Mouse (Mus musculus): Measurements from ENCODE around the gene Arhgdig. TPM values are rescaled to one million over a fixed set of nuclear protein-coding genes. Genes with fewer than 3 reads are reported as not detected.
"Not testable (repeated sequence)": the region's sequence is repeated elsewhere in the genome, so short reads cannot be mapped to it uniquely, and the experiment has no call there.

Gene Arhgdig
- total RNA-seq, 1 experiment: 15.0 TPM

GRCm38 (mm10) chr17:26175248-26175647 lies 32.3 kb downstream of the Arhgdig start:
- H3K4me3 ChIP-seq (ENCODE audit: insufficient read depth in 1 of 2, low read depth in 1 of 2, low read length in 2 of 2, poor library complexity in 1 of 2, severe bottlenecking in 1 of 2); DNase-seq (ENCODE audit: low read depth, low spot score); H3K36me3 ChIP-seq (ENCODE audit: control insufficient read depth, insufficient read depth, low read length, poor library complexity, severe bottlenecking); H3K27ac ChIP-seq (ENCODE audit: insufficient read depth, low read depth, low read length, poor library complexity, severe bottlenecking); H3K9ac ChIP-seq (ENCODE audit: insufficient read depth, low read depth, low read length, poor library complexity, severe bottlenecking); H3K4me1 ChIP-seq (ENCODE audit: control insufficient read depth in 2 of 2, insufficient read depth in 2 of 2, low read length in 2 of 2, poor library complexity in 1 of 2); H3K9me3 ChIP-seq (ENCODE audit: control insufficient read depth, insufficient read depth, low read depth, low read length); in situ Hi-C loops (cut with MboI; ENCODE audit: low sequenced_read_pairs in 2 of 2, unreplicated experiment in 2 of 2): not testable (repeated sequence)
- TF ChIP-seq MAFK (IDR thresholded peaks at IDR 0.05; ENCODE audit: insufficient read depth, low read depth, low read length): peak; percentile 64

DNA sequence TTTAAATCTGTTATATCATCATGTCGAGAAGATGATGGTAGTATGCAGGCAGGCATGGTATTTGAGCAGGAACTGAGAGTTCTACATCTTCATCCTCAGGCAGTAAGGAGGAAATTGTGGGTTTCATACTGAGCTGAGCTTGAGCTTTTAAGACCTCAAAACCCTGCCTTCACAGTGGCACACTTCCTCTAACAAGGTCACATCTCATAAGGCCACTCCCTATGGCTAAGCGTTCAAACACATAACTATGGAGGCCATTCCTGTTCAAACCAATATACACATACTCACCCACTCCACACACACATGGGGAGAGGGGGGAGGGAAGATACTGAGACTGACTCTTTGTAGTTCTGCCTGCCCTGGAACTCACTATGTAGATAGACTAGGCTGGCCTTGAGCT lies 39.5 kb downstream of the Arhgdig start:
- Histone ChIP-seq H3K36me3 (ENCODE audit: control insufficient read depth, insufficient read depth, low read length, poor library complexity, severe bottlenecking) (peaks cover 2% of the 10 kb centered on the region; the same call in 1 of the 2 replicates), H3K4me1 (ENCODE audit: control insufficient read depth in 2 of 2, insufficient read depth in 2 of 2, low read length in 2 of 2, poor library complexity in 1 of 2) (no peaks in the 10 kb centered on the region), H3K4me3 (ENCODE audit: insufficient read depth in 1 of 2, low read depth in 1 of 2, low read length in 2 of 2, poor library complexity in 1 of 2, severe bottlenecking in 1 of 2) (no peak overlapping the region), H3K9me3 (ENCODE audit: control insufficient read depth, insufficient read depth, low read depth, low read length) (no peaks in the 10 kb centered on the region), H3K9ac (ENCODE audit: insufficient read depth, low read depth, low read length, poor library complexity, severe bottlenecking) (no peak overlapping the region), H3K27ac (ENCODE audit: insufficient read depth, low read depth, low read length, poor library complexity, severe bottlenecking) (no peak overlapping the region)
- TF ChIP-seq HCFC1 (IDR thresholded peaks at IDR 0.05; ENCODE audit: borderline replicate concordance, insufficient read depth, low read length) (no peak), MAFK (IDR thresholded peaks at IDR 0.05; ENCODE audit: insufficient read depth, low read depth, low read length) (no peak)
- in situ Hi-C loops (cut with MboI; ENCODE audit: low sequenced_read_pairs in 2 of 2, unreplicated experiment in 2 of 2): no loop called here
- no peak for DNase-seq (ENCODE audit: low read depth, low spot score)

DNA sequence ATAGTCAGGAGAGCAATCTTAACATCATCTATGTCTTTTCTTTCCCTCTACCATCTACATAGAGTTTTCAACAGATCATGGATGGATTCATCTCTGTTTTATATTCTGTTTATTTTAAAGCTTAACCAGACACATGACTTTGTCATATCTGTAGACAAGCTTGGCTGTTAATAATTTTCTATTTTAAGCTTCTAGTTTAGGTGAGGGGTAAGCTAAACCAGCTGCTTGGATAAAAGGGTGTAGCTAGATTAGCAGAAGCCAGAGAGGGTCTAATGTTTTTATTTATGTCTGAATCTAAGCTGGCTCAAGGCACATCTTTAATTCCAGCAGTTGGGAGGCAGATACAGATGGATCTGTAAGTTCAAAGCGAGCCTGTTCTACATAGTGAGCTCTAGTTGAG lies 44.9 kb downstream of the Arhgdig start:
- Histone ChIP-seq H3K9me3 (ENCODE audit: control insufficient read depth, insufficient read depth, low read depth, low read length) (no peaks in the 10 kb centered on the region), H3K27ac (ENCODE audit: insufficient read depth, low read depth, low read length, poor library complexity, severe bottlenecking) (no peak overlapping the region), H3K9ac (ENCODE audit: insufficient read depth, low read depth, low read length, poor library complexity, severe bottlenecking) (no peak overlapping the region), H3K4me3 (ENCODE audit: insufficient read depth in 1 of 2, low read depth in 1 of 2, low read length in 2 of 2, poor library complexity in 1 of 2, severe bottlenecking in 1 of 2) (no peak overlapping the region), H3K4me1 (ENCODE audit: control insufficient read depth in 2 of 2, insufficient read depth in 2 of 2, low read length in 2 of 2, poor library complexity in 1 of 2) (no peaks in the 10 kb centered on the region), H3K36me3 (ENCODE audit: control insufficient read depth, insufficient read depth, low read length, poor library complexity, severe bottlenecking) (peaks cover 2% of the 10 kb centered on the region; the same call in 1 of the 2 replicates)
- TF ChIP-seq ZNF384 (IDR thresholded peaks at IDR 0.05; ENCODE audit: low read depth, low read length) (no peak), MAFK (IDR thresholded peaks at IDR 0.05; ENCODE audit: insufficient read depth, low read depth, low read length) (no peak), ZC3H11A (IDR thresholded peaks at IDR 0.05; ENCODE audit: borderline replicate concordance, low read depth, low read length) (no peak), CHD2 (IDR thresholded peaks at IDR 0.05; ENCODE audit: low read depth, low read length) (no peak), HCFC1 (IDR thresholded peaks at IDR 0.05; ENCODE audit: borderline replicate concordance, insufficient read depth, low read length) (no peak)
- DNase-seq (ENCODE audit: low read depth, low spot score): no peak
- in situ Hi-C loops (cut with MboI; ENCODE audit: low sequenced_read_pairs in 2 of 2, unreplicated experiment in 2 of 2): no loop called here

DNA sequence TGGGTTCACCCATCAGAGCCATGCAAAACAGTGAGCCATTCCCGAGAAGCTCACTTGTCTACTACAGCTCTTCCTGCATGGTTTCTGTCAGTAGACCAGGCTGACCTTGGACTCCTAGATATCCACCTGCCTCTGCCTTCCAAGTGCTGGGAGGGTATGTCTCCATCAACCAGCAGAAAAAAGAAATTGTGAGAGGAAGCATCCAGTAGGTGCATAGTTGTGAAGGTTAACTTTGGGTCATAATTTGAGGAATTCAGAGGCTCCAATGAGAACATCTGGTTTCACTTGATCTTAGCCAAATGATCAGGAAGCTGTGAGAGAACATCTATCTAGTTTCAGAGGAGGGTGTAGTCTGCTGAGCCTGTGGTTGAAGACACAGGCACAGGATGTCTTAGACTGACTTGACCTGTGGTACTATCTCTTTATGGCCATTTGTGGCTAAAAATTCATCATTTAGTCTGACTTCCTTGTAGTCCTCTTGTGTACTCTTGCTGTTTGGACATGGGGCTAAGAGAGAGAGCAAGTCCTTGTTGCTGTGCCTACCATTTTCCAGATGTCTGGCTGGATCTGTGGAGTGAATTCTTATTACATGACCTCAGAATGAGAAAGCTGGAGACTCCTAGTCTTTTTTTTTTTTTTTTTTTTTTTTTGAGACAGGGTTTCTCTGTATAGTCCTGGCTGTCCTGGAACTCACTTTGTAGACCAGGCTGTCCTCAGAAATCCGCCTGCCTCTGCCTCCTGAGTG lies 55.5 kb downstream of the Arhgdig start:
- no peak for TF ChIP-seq CHD2 (IDR thresholded peaks at IDR 0.05; ENCODE audit: low read depth, low read length)
- TF ChIP-seq HCFC1 (IDR thresholded peaks at IDR 0.05; ENCODE audit: borderline replicate concordance, insufficient read depth, low read length): no peak
- TF ChIP-seq ZC3H11A (IDR thresholded peaks at IDR 0.05; ENCODE audit: borderline replicate concordance, low read depth, low read length): no peak
- TF ChIP-seq MAFK (IDR thresholded peaks at IDR 0.05; ENCODE audit: insufficient read depth, low read depth, low read length): no peak
- TF ChIP-seq ZNF384 (IDR thresholded peaks at IDR 0.05; ENCODE audit: low read depth, low read length): no peak
- H3K36me3 ChIP-seq (ENCODE audit: control insufficient read depth, insufficient read depth, low read length, poor library complexity, severe bottlenecking): peaks cover 3% of the 10 kb centered on the region
- no peaks in the 10 kb centered on the region for H3K4me1 ChIP-seq (ENCODE audit: control insufficient read depth in 2 of 2, insufficient read depth in 2 of 2, low read length in 2 of 2, poor library complexity in 1 of 2)

More for the DNA sequence above, 55.5 kb downstream of the Arhgdig start:
- H3K9ac ChIP-seq (ENCODE audit: insufficient read depth, low read depth, low read length, poor library complexity, severe bottlenecking): no peak overlapping the region
- no peak overlapping the region for H3K27ac ChIP-seq (ENCODE audit: insufficient read depth, low read depth, low read length, poor library complexity, severe bottlenecking)
- in situ Hi-C loops (cut with MboI; ENCODE audit: low sequenced_read_pairs in 2 of 2, unreplicated experiment in 2 of 2): no loop called here
- H3K9me3 ChIP-seq (ENCODE audit: control insufficient read depth, insufficient read depth, low read depth, low read length): no peaks in the 10 kb centered on the region
- no peak for DNase-seq (ENCODE audit: low read depth, low spot score)
- no peak overlapping the region for H3K4me3 ChIP-seq (ENCODE audit: insufficient read depth in 1 of 2, low read depth in 1 of 2, low read length in 2 of 2, poor library complexity in 1 of 2, severe bottlenecking in 1 of 2)

Other genes with a start within 250 kb of the Arhgdig start
- 18.0 and 19.0 TPM in 2 replicates for gene Capn15, start 222.0 kb downstream of the Arhgdig start, total RNA-seq (2012; rRNA removed)
- 9.4 and 11.2 TPM in 2 replicates for gene Rab11fip3, start 138.2 kb downstream of the Arhgdig start, total RNA-seq (2012; rRNA removed)
- gene Decr2, start 117.4 kb downstream of the Arhgdig start, total RNA-seq (2012; rRNA removed): 12.6 and 15.2 TPM in 2 replicates
- 96.4 and 133 TPM in 2 replicates for gene Nme4, start 112.2 kb downstream of the Arhgdig start, total RNA-seq (2012; rRNA removed)
- gene Tmem8, start 94.5 kb downstream of the Arhgdig start, total RNA-seq (2012; rRNA removed): 22.3 and 28.5 TPM in 2 replicates
- 154 and 156 TPM in 2 replicates for gene Mrpl28, start 84.3 kb downstream of the Arhgdig start, total RNA-seq (2012; rRNA removed)
- gene Axin1, start 69.1 kb downstream of the Arhgdig start, total RNA-seq (2012; rRNA removed): 33.6 and 38.9 TPM in 2 replicates
- 0.16 and 0.18 TPM in 2 replicates for gene Pdia2, start 8.7 kb downstream of the Arhgdig start, total RNA-seq (2012; rRNA removed)
- gene Rgs11, start 4.8 kb downstream of the Arhgdig start, total RNA-seq (2012; rRNA removed): 5.6 and 18.9 TPM in 2 replicates
- gene Fam234a, start 36.5 kb upstream of the Arhgdig start, total RNA-seq (2012; rRNA removed): 22.1 and 28.4 TPM in 2 replicates
- 112 and 115 TPM in 2 replicates for gene Luc7l, start 45.1 kb upstream of the Arhgdig start, total RNA-seq (2012; rRNA removed)
- gene Neurl1b, start 207.0 kb upstream of the Arhgdig start, total RNA-seq (2012; rRNA removed): 0.71 and 0.79 TPM in 2 replicates

Data from ES-E14 (cell line).